Mouse (Mus musculus): ENCODE measurements around the gene Aaed1.

Gene Aaed1

GRCm38 (mm10) chr13:64312024-64312915, at the start of gene Aaed1:
Gene Aaed1 (minus strand): TSS chr13:64312710.
- peak; percentile 98 for DNase-seq (ENCODE audit: extremely low spot score, low spot score)

GRCm38 (mm10) chr13:64362139-64362538, 49.6 kb upstream of the Aaed1 start:
- no peak for DNase-seq (ENCODE audit: extremely low spot score, low spot score)

GRCm38 (mm10) chr13:64361020-64361419, 48.5 kb upstream of the Aaed1 start:
- DNase-seq (ENCODE audit: extremely low spot score, low spot score) = no peak

GRCm38 (mm10) chr13:64359702-64360101, 47.2 kb upstream of the Aaed1 start:
- DNase-seq (ENCODE audit: extremely low spot score, low spot score) = no peak

GRCm38 (mm10) chr13:64358476-64358875, 46.0 kb upstream of the Aaed1 start:
- no peak for DNase-seq (ENCODE audit: extremely low spot score, low spot score)

GRCm38 (mm10) chr13:64357389-64357788, 44.9 kb upstream of the Aaed1 start:
- no peak for DNase-seq (ENCODE audit: extremely low spot score, low spot score)

- DNase-seq (ENCODE audit: extremely low spot score, low spot score) = no peak
These were observed 37.0 kb upstream of the Aaed1 start for GRCm38 (mm10) chr13:64349474-64349873.

GRCm38 (mm10) chr13:64344082-64344501, 31.6 kb upstream of the Aaed1 start:
- DNase-seq (ENCODE audit: extremely low spot score, low spot score) = peak; percentile 30

- DNase-seq (ENCODE audit: extremely low spot score, low spot score) = peak; percentile 21
These were observed 31.1 kb upstream of the Aaed1 start for GRCm38 (mm10) chr13:64343598-64343997.

- DNase-seq (ENCODE audit: extremely low spot score, low spot score) = no peak
These were observed 23.1 kb upstream of the Aaed1 start for GRCm38 (mm10) chr13:64335546-64336132.

GRCm38 (mm10) chr13:64333102-64333501, 20.6 kb upstream of the Aaed1 start:
- no peak for DNase-seq (ENCODE audit: extremely low spot score, low spot score)

- no peak for DNase-seq (ENCODE audit: extremely low spot score, low spot score)
These were observed 19.8 kb upstream of the Aaed1 start for GRCm38 (mm10) chr13:64332321-64332720.

GRCm38 (mm10) chr13:64322561-64323281, 10.2 kb upstream of the Aaed1 start:
- no peak for DNase-seq (ENCODE audit: extremely low spot score, low spot score)

- no peak for DNase-seq (ENCODE audit: extremely low spot score, low spot score)
These were observed 7.8 kb upstream of the Aaed1 start for GRCm38 (mm10) chr13:64320334-64320733.

- no peak for DNase-seq (ENCODE audit: extremely low spot score, low spot score)
These were observed 7.3 kb upstream of the Aaed1 start for GRCm38 (mm10) chr13:64319782-64320181.

- no peak for DNase-seq (ENCODE audit: extremely low spot score, low spot score)
These were observed 5.8 kb upstream of the Aaed1 start for GRCm38 (mm10) chr13:64318355-64318754.

- DNase-seq (ENCODE audit: extremely low spot score, low spot score) = no peak
These were observed 3.1 kb upstream of the Aaed1 start for GRCm38 (mm10) chr13:64315483-64316050.

GRCm38 (mm10) chr13:64314041-64314440, 1.5 kb upstream of the Aaed1 start:
- DNase-seq (ENCODE audit: extremely low spot score, low spot score) = no peak

GRCm38 (mm10) chr13:64312916-64313289, 393 bp upstream of the Aaed1 start:
- DNase-seq (ENCODE audit: extremely low spot score, low spot score) = no peak

GRCm38 (mm10) chr13:64311266-64311665, 1.2 kb downstream of the Aaed1 start:
- no peak for DNase-seq (ENCODE audit: extremely low spot score, low spot score)

GRCm38 (mm10) chr13:64310585-64310984, 1.9 kb downstream of the Aaed1 start:
- no peak for DNase-seq (ENCODE audit: extremely low spot score, low spot score)

- DNase-seq (ENCODE audit: extremely low spot score, low spot score) = no peak
These were observed 2.7 kb downstream of the Aaed1 start for GRCm38 (mm10) chr13:64309842-64310241.

Measured in neural tube, embryonic 10.5 days (tissue).